ENCODE assay signal across 8 mouse cellular contexts in genomic region chr5:142821266-142821973, GRCm38 (mm10). TPM values are rescaled to one million over a fixed set of nuclear protein-coding genes. Genes with fewer than 3 reads are reported as not detected.
DNase-seq lines count a peak whose midpoint lies in the region; ATAC-seq lines count a peak whose summit lies in the region.

No protein-coding gene starts in this region.

- intact Hi-C loops in left cerebral cortex, postnatal 14 days (cut with DNase I) = loop anchor here (5.0 kb wide), 1 partner anchor 56 kb away; no protein-coding TSS in a partner anchor

- H3K27ac ChIP-seq in hindbrain, embryonic 16.5 days (ENCODE audit: low read depth, low read length) = peak overlapping the region; percentile 100

- H3K4me1 ChIP-seq in hindbrain, embryonic 16.5 days (ENCODE audit: control insufficient read depth, insufficient read depth, low read depth, low read length) = peaks cover 33% of the 10 kb centered on the region
- peaks cover 69% of the 10 kb centered on the region for H3K4me1 ChIP-seq in megakaryocyte, embryonic 14.5 days

- peak overlapping the region; percentile 92 for H3K4me3 ChIP-seq in hindbrain, embryonic 16.5 days (ENCODE audit: low read length)
- H3K4me3 ChIP-seq in megakaryocyte, embryonic 14.5 days (replicated peaks) = peak overlapping the region; percentile 90

- H3K4me2 ChIP-seq in hindbrain, embryonic 16.5 days (ENCODE audit: low read length) = peak overlapping the region; percentile 95

- H3K9me3 ChIP-seq in hindbrain, embryonic 16.5 days (ENCODE audit: control insufficient read depth, low read length) = no peaks in the 10 kb centered on the region
- peaks cover 10% of the 10 kb centered on the region for H3K9me3 ChIP-seq in megakaryocyte, embryonic 14.5 days

- 0% methylated on average over 36 of the region's 36 CpGs for WGBS in hindbrain, embryonic 16.5 days

- H3K9ac ChIP-seq in hindbrain, embryonic 16.5 days (ENCODE audit: low read depth, low read length) = peak overlapping the region; percentile 96

- no peaks in the 10 kb centered on the region for H3K36me3 ChIP-seq in hindbrain, embryonic 16.5 days (ENCODE audit: control insufficient read depth, insufficient read depth, low read length)
- H3K36me3 ChIP-seq in megakaryocyte, embryonic 14.5 days (replicated peaks; ENCODE audit: low read length) = no peaks in the 10 kb centered on the region

- peak; percentile 37 for ATAC-seq in hindbrain, embryonic 16.5 days
- ATAC-seq in erythroid progenitor cell, adult 5-6 weeks (replicated peaks; ENCODE audit: low FRiP score, poor library complexity, severe bottlenecking) = no peak

- DNase-seq in adrenal gland, adult 18-20 months (ENCODE audit: low spot score in 2 of 2) = peak; percentile 90 to 95
- peak; percentile 70 to 85 for DNase-seq in cerebellum, postnatal 4 days (ENCODE audit: low spot score in 2 of 2)
- peak; percentile 96 for DNase-seq in gastrocnemius, adult 8-10 months (ENCODE audit: low spot score in 2 of 2)
- peak; percentile 71 to 80 for DNase-seq in left cerebral cortex, postnatal 14 days (ENCODE audit: low spot score in 2 of 2)
- DNase-seq in right cerebral cortex, postnatal 14 days = peak; percentile 64

- no peaks in the 10 kb centered on the region for H3K27me3 ChIP-seq in hindbrain, embryonic 16.5 days (replicated peaks; ENCODE audit: control insufficient read depth, insufficient read depth, low read length)
- peaks cover 94% of the 10 kb centered on the region for H3K27me3 ChIP-seq in megakaryocyte, embryonic 14.5 days (replicated peaks)

RNA-seq across cellular contexts. Expression of gene Tnrc18, which starts 4.0 kb away (rescaled TPM):
- 10 to 100 TPM; 46.4 to 57.7 TPM for total RNA-seq in adrenal gland, adult 18-20 months (2021)
- total RNA-seq in gastrocnemius, adult 8-10 months (2022) = 10 to 100 TPM; 26.0 to 42.3 (median 30.7) TPM
- 19.7 and 23.8 TPM in 2 replicates for polyA plus RNA-seq in hindbrain, embryonic 16.5 days (2015; fragmentation: Nextera tagmentation; extraction: Ambion mirVana)
- 100 to 1,000 TPM; 136 to 162 TPM for total RNA-seq in left cerebral cortex, postnatal 14 days (2021)
- polyA plus RNA-seq in megakaryocyte, embryonic 14.5 days (2012; ENCODE audit: insufficient read depth, low replicate concordance) = 32.1 and 36.1 TPM in 2 replicates
- total RNA-seq in erythroid progenitor cell, adult 5-6 weeks (2015; ENCODE audit: low replicate concordance) = 14.4 and 21.8 TPM in 2 replicates
- total RNA-seq in erythroid progenitor cell, adult 5-6 weeks (2017; ENCODE audit: low replicate concordance) = 15.1 TPM in 2 replicates
